Mouse (Mus musculus) megakaryocyte progenitor cell, adult 5-6 weeks (primary cell): ENCODE measurements around the gene Otop2. TPM values are rescaled to one million over a fixed set of nuclear protein-coding genes. Genes with fewer than 3 reads are reported as not detected.

ENCODE experiments used
- ATAC-seq: replicated peaks from 2 replicates; pipeline ENCODE4 v1.8.0; 2016; ENCODE audit warnings: mild to moderate bottlenecking, moderate TSS enrichment, inconsistent platforms; ENCODE audit not compliant: poor library complexity
- total RNA-seq, 2 experiments: library from RNA; stranded (forward) in 1 of 2; stranded (reverse) in 1 of 2; fragments of 157-497, 149-512 nt in 1 of 2; fragments of 200-1000 nt in 1 of 2; gene quantifications; 2 replicates each; pipeline versions ENCODE4 v1.2.3 to v1.2.4; 2015 to 2017

The Otop2 gene
- total RNA-seq, 2 experiments from 2014 or later = not detected

GRCm38 (mm10) chr11:115296471-115297210, 10.3 kb upstream of the Otop2 start:
- no peak for ATAC-seq

GRCm38 (mm10) chr11:115297214-115297826, 9.6 kb upstream of the Otop2 start, which contains the start of gene Fads6:
Gene Fads6, minus strand, starts transcription at chr11:115297663.
- peak; percentile 63 for ATAC-seq

- no peak for ATAC-seq
Measured at GRCm38 (mm10) chr11:115298160-115298559, 8.8 kb upstream of the Otop2 start.

GRCm38 (mm10) chr11:115300745-115301144, 6.2 kb upstream of the Otop2 start:
- no peak for ATAC-seq

- no peak for ATAC-seq
Measured at GRCm38 (mm10) chr11:115301351-115301750, 5.6 kb upstream of the Otop2 start.

GRCm38 (mm10) chr11:115303167-115303566, 3.8 kb upstream of the Otop2 start:
- no peak for ATAC-seq

GRCm38 (mm10) chr11:115308781-115309180, 1.8 kb downstream of the Otop2 start:
- ATAC-seq = no peak

- ATAC-seq = peak; percentile 64; the same call in 1 of the 2 replicates
Measured at GRCm38 (mm10) chr11:115314249-115314648, 7.3 kb downstream of the Otop2 start.

- no peak for ATAC-seq
Measured at GRCm38 (mm10) chr11:115317204-115317603, 10.2 kb downstream of the Otop2 start.

GRCm38 (mm10) chr11:115318245-115319027, 11.5 kb downstream of the Otop2 start:
- ATAC-seq = no peak

GRCm38 (mm10) chr11:115319704-115320383, 12.9 kb downstream of the Otop2 start:
- ATAC-seq = no peak

- ATAC-seq = peak; percentile 71
Measured at GRCm38 (mm10) chr11:115321906-115322693, 15.1 kb downstream of the Otop2 start, which contains the start of gene Ush1g. Gene Ush1g, minus strand, starts transcription at chr11:115322041.

- ATAC-seq = no peak
Measured at GRCm38 (mm10) chr11:115323354-115323753, 16.4 kb downstream of the Otop2 start.

GRCm38 (mm10) chr11:115326730-115327129, 19.8 kb downstream of the Otop2 start:
- no peak for ATAC-seq

GRCm38 (mm10) chr11:115329339-115329738, 22.4 kb downstream of the Otop2 start:
- ATAC-seq = peak; percentile 57; the same call in 1 of the 2 replicates

GRCm38 (mm10) chr11:115334531-115334930, 27.6 kb downstream of the Otop2 start, which contains the start of gene Otop3:
Gene Otop3, plus strand, starts transcription at chr11:115334731.
- ATAC-seq = no peak

- no peak for ATAC-seq
Measured at GRCm38 (mm10) chr11:115335223-115335622, 28.3 kb downstream of the Otop2 start.

GRCm38 (mm10) chr11:115336115-115336514, 29.2 kb downstream of the Otop2 start:
- no peak for ATAC-seq

GRCm38 (mm10) chr11:115337350-115337749, 30.4 kb downstream of the Otop2 start:
- ATAC-seq = no peak

- no peak for ATAC-seq
Measured at GRCm38 (mm10) chr11:115337826-115338225, 30.9 kb downstream of the Otop2 start.
